Mouse (Mus musculus) lung, postnatal 0 days (tissue): ENCODE data around the gene Mical2.

Experiments
- CTCF ChIP-seq: IDR thresholded peaks from 2 replicates; pipeline ENCODE4 v1.5.1; 2016; ENCODE audit warnings: antibody characterized with exemption, mild to moderate bottlenecking
- EP300 ChIP-seq: IDR thresholded peaks from 2 replicates; pipeline ENCODE4 v1.6.1; 2016; ENCODE audit warnings: antibody characterized with exemption, mild to moderate bottlenecking, control low read depth

- TF ChIP-seq CTCF: no peak
- TF ChIP-seq EP300: no peak
Measured at GRCm38 (mm10) chr7:112316239-112316638, 90.6 kb downstream of the Mical2 start.
